Mouse (Mus musculus) layer of hippocampus, adult 9-11 months (tissue): ENCODE measurements around the gene Slc9a3r1.

Experiments
- DNase-seq: peaks from one replicate; pipeline ENCODE4 v3.0.0; 2022

Gene Slc9a3r1

DNA sequence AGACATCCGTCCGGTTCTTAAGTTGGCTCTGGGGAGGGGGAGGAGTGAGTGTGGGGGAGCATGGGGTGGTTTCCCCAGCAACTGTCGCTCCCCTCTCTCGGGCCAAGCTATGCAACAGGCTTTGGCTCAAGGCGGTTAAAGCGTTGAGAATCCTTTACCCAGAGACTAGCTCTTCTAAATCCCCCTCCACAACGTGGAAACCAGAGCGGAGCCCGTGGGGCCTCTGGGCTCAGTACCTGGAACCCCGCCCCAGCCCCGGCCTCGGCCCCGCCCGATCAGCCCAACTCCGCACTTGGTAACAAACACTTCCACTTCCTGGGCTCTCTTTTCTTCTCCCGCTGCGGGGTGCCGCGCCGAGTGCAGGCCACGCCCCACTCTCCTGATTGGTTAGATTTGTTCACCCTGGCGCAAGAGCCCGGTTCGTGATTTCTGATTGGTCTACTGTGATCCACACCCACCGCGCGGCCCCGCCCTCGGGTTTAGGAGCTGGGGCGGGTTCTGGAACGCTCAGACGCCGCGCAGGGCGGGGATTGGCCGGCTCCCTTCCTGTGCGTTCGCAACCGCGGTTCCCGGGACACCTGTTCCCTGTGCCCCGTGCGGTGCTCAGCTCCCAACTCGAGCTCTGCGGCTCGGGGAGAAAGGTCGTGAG is at the start of gene Slc9a3r1:
Gene Slc9a3r1, plus strand, starts transcription at position 510 of the 649 bp plus-strand sequence.
- DNase-seq: peak; percentile 96

DNA sequence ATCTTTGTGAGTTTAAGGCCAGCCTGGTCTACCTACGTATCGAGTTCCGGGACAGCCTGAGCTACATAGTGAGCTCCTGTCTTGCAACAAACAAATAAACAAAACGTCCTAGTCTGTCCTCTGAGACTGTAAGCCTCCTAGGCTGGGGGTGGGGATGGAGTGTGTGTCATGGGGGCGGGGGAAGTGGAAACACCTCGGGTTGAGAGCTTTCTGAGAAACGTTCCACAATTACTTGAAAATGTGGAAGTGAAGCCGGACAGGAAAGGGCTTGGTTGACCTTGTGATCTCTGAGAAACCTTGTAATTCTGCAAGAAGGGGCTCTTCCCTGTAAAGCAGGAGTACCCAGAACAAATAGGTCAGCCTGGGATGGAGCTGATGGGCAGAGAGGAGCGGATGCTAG is 43.7 kb upstream of the Slc9a3r1 start:
- DNase-seq: no peak

DNA sequence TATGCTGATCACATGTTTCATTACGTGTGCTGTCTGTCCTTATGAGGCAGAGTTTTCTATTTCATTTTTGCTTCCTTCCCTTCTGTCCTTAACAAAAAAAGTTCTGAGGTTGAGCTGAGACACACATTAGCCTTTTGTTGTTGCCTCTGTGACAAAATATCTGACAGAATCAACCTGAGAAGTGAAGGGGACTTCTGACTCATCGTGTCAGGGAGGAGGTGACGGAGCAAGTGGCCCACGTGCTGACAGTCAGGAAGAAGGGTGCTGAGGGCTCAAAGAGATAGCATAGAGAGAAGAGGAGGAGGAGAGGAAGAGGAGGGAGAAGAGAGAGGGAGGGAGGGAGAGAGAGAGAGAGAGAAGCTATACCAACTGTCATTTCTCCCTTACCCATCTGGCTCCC is 34.7 kb upstream of the Slc9a3r1 start:
- no peak for DNase-seq

DNA sequence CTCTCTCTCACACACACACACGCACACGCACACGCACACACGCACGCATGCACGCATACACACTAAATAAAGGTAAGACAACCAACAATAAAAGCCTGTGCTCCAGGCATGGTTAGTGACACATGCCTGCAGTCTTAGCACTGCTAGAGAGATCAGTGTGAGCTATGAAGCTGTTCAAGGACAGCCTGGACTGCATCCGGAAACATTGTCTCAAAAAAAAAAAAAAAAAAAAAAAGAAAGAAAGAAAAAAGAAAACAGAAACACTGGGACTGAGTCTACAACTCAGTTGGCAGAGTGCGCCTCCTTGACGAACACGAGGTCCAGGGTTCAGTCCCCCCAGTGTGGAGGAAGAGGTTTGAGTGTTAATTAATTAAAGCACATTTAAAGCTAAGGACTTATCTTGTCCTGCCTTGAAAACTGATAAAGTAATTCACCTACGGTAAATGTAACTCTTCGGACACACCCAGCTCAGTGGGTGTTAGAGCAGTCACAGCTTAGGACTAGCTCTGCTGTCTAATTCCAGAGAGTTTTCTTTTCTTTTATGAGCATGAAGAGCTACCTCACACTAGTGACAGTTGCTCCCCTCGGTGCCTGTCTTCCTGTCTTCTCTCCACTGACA is 33.5 kb upstream of the Slc9a3r1 start:
- no peak for DNase-seq

DNA sequence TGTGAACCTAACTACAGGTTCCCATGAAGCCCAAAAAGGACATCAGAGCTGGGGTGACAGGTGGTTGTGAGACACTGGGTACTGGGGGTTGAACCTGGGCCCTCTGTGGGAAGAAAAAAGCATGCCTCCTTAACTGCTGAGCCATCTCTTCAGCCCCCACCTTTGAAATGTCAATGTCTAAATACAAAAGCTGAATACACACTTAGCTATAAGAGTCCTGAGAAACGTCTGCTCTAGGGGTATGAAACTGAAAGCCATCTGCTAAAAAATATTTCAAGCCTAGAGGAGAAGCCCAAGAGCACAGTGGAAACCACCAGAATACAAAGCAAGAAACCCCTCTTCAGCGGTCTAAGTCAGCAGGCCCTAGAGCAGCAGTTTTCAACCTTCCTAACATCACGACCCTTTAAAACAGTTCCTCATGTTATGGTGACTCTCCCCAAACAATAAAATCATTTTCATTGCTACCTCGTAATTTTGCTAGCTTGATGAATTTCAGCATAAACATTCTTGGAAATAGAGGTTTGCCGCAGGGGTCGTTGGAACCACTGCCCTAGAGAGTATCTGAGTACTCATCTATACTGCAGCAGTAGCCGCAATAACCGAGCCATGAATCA is 31.3 kb upstream of the Slc9a3r1 start:
- no peak for DNase-seq

DNA sequence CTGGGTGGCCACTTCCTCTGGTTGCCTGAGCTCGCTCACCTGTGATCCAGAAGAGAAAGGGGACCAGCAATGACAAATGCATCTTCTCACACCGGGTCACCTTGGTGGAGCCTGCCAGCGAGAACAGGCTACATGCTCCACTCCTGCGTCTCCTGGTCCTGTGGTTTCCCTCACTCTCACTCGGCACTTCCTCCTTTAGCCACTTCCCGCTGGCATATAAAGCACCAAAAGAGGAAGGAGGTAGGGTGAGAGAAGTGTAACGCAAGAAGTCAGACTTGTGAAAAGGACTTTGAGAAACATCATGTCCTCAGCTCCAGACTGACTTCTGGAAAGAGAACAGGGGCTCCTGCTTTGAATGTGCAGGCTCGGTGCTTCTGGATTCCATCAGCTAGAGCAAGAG is 29.3 kb upstream of the Slc9a3r1 start, which contains the start of gene Cd300lf:
Gene Cd300lf, minus strand, starts transcription at position 193 of the 400 bp plus-strand sequence.
- DNase-seq: peak; percentile 71

DNA sequence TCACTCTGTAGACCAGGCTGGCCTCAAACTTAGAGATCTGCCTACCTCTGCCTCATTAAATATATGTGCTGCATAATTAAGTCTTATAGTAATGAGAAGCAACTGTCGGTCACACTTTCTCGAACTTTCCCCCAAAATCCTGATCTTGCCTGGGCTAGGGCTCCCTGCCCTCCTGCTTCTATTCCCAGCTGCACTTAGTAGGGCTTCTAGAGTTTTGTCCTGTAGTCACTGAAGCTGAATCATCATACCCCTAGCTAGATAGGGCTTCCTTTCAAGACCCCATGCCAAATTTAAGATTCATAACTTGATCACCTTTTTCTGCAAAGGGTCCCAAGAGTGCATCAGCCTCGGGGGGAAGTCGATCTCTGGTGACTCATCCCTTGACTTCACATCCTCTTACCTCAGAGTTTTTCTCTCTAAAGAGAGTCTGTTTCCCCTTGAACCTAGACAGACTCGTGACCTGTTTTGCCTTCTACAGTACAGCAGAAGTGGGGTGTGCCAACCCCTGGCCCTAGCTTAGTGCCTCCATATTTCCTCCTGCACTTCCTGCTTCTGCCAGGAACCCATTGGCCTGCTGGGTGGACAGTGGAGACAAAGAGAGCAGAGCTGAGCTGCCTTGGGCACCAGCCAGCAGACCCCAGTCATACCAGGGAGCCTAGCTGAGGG is 24.4 kb upstream of the Slc9a3r1 start:
- DNase-seq: peak; percentile 45

DNA sequence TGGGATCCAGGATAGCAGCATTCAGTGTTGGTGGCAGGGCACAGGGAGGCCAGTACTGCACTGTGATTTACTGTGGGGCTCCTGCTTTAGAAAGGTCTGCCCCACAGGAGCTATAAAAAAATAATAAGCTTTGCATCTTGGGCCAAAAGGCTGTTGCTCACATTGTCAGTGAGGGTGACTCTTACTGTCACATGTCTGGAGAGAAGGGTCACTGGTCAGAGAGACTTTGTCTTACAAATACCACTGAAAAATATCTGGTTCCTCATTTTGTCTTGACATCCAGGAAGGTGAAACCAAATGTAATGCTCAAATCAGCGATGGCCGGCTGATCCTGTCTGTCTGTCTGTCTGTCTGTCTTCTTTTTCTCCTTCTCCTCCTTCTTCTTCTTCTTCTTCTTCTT is 21.2 kb upstream of the Slc9a3r1 start:
- DNase-seq: no peak

DNA sequence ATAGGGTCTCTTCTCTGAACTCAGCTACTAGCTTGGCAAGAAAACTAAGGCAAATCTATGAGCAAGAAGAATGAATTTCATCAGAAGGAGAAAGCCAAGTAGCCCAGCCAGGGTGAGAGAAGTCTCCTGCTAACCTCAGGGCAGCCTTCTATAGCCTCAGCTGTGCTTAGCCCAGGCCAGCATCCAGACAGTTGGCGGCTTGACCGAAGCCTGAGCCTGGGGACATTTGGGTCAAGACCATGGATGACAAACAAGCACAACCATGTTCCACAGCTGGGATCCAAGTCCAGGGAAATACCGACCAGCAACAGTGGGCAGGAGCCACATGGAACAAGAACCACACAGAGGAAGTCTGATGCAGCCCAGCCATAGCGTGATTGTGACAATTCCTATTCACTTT is 15.3 kb upstream of the Slc9a3r1 start:
- DNase-seq: no peak

DNA sequence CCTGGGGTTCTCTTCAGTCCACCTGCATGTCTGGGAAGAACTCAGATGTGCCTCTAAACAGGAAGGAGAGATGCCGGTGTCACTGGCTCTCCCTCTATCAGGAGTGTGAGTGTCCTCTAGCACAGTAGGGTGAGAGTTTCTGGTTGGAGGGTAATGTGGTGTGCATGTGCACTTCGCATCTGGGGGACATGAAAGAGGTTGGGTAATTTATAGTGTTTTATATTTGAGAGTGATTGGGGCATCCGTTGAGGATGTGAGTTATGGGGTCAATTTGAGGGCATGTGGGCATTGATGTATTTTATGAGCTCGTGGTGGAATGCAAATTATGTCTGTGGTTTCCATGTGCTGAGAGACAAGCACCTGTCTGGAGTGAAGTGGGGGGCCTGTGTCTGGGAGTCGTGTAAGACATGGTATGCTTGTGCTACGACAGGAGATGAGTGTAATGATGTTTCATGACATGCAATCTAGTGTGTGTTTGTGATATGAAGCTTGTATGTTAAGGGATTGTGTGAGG is 12.3 kb upstream of the Slc9a3r1 start:
- no peak for DNase-seq

DNA sequence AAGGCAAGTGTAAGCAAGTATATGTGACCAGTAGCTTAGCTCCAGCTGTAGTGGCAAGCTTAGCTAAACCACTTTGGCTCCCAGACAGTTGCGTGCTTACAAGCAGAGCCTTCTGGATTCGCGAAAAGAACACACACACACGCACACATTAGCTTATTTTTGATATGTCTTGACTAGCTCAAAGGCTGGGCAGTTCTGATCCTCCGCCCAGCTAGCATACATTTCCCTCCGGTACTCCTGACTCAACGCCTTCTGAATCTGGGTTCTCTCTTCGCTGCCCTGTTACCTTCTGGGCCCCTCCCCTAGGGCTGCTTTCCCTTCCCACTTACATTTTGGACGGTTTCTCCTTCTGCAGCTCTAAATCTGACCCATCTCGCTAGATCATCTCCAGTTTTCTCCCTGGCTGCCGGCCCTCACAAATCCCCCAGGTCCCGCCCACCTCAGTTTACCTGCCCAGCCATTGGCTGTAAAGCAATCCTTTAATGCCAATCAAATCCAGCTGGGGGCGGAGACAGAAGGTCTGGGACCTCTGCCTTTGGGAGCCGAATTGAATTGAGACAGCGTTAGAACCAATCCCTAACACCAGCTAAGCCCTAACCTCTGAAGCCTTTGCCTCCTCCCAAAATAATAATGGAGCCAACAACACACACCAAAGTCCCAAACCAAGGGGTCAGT is 11.2 kb upstream of the Slc9a3r1 start:
- DNase-seq: no peak

DNA sequence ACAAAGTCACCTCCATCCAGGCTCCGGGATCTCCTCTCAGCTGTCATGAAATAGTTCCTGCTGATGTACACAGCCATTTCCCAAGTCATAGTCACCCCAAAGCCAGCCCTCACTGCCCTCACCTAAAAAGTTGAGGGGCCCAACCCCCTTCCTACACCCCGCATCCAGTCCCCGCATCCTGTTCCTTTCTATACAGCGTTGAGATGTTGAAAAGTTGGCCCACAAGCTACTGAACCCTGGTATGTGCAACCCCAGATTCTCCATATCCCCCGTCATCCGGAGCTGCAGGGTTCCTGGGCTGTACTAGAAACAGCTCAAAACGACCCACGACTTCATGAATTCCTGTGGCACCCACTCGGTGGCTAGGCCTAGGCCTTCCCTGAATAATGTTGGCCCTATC is 10.1 kb upstream of the Slc9a3r1 start:
- DNase-seq: no peak

DNA sequence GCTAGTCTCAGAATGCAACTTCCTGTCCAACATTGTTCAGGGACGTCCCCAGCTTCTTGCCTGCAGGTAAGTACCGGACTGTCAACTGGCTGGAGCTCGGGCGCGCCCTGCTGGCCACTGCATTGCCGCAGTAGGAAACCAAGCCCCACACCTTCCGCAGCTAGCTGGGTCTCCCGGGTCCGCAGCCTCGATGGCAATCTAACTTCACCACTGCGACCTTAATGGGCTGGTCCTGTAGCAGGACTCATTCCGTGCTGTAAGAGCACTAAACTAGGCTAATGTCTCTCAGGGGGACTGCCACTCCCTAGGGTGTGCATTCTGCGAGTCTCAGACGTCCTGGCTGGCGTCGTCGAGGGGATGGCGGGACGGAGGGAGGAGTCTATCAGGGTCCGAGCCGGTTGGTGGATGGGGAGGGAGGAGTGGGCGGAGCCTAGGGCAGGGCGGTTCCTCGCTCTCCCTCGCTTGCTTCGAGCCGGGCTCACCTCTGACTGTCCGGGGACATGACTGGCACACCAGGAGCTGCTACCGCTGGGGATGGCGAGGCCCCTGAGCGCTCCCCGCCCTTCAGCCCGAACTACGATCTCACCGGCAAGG is 9.3 kb upstream of the Slc9a3r1 start:
- peak; percentile 56 for DNase-seq

DNA sequence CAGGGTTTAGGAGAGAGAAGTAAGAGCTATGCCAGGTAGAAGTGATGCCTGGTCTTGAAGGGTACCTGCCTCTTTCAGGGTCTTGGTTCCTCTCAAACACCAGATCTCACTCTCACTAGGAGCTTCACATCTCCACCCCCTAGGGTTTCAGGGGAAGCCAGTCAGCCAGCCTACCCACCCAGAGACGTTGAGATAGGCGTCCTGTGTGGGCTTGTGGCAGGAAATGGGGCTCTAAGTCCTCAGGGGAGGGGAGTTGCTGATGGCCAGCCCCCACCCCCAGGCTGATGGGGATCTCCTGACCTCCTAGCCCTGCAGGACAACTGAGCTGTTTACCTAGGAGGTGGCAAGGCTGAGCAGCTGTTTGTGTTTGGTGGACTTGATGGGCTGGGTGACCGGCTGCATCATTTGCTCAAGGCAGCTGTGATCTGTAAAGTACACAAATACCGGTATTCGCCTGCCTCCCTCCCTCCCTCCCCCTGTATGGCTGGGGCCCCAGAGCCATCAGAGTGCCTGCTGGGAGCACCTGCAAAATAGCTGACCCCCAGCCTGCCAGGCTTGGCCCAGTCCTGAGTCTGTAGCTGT is 8.0 kb upstream of the Slc9a3r1 start:
- no peak for DNase-seq

DNA sequence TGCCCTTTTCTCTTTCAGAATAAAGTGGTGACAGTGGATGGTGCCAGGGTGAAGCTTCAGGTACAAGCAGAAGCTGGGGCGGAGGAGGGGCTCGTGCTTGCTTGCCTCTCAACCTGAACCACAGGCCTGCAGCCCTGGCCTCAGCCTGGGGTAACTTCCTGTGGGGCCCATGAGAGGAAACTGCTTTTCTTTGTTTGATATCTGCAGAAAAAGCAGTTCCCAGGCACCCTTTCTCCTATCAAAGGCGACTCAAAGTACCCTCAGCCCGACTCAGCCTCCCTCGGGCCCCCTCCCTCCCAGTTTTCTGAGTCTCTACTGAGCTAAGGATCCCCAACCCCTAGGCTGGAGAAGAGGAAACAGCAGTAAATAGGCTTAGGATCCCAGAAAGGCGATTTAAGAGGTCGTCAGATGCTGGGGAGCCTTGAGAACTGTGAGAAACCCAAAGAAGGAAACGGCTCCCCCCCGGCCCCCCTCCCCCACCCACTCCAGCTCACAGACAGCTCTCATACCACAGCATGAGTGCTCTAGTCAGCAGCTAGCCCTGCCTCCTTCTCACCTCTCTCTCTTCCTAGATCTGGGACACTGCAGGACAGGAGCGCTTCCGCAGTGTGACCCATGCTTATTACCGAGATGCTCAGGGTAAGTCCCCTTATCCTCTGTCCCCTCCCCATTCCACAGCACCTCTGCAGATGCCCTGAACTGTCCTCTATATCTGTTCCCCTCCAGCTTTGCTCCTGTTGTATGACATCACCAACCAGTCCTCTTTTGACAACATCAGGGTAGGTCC is 5.0 kb upstream of the Slc9a3r1 start:
- DNase-seq: no peak

DNA sequence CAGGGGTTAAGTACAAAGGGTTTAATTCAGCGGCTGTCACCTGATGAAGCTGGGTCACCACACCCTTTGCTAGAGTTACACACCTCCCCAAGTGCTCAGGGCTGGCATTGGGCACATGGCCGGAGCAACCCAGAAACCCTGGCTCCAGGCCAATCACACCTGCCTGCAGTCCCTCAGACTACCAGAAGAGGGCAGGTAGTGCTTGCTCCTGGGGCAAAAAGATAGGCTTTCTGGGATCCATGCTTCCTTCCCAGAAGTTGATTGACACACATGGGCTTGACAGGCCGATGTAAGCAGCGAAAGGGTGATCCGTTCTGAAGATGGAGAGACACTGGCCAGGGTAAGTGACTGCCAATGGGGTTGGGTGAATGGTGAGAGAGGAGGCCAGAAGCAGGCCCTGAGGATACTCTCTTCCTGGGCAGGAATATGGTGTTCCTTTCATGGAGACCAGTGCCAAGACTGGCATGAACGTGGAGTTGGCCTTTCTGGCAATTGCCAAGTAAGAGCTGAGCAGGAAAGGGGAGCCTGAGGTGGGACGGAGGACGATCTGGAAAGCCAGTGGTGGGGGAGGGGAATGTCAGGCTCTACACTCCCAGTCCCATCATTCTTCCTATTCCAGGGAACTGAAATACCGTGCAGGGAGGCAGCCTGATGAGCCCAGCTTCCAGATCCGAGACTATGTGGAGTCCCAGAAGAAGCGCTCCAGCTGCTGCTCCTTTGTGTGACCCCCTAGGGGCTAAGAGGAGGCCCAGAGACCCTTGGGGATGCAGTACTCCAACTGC is 2.9 kb upstream of the Slc9a3r1 start:
- DNase-seq: peak; percentile 51

DNA sequence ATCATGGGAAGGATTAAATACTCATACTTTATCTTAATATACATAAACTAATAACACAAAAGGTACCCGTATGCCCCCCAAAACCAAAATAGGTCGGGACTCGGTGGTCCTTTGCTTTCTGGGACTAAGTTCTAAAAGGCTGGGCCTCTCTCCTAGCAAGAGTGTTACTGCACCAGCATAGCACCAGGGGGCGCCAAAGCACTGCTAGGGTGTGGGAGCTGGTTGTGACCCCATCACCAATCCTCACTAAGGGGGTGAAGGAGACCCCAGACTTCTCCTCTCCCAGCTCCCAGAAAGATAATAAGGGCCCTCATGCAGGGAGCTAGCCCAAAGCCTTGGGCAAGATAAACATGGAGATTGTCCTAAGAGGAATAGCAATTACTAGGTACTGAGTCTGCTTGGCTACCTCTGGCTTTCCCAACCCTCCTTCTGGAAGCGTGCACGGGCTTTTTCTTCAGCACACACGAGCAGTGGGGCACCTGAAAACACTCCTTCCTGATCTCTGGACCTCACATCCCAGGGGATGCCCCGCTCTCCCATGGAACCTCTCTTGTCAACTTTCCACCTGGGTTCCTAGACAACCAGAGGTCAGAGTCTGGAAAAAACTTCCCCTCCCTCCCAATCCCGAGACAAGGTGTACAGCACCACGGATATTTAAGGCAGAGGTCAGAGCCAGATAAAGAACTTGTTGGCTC is 2.1 kb upstream of the Slc9a3r1 start:
- DNase-seq: no peak

DNA sequence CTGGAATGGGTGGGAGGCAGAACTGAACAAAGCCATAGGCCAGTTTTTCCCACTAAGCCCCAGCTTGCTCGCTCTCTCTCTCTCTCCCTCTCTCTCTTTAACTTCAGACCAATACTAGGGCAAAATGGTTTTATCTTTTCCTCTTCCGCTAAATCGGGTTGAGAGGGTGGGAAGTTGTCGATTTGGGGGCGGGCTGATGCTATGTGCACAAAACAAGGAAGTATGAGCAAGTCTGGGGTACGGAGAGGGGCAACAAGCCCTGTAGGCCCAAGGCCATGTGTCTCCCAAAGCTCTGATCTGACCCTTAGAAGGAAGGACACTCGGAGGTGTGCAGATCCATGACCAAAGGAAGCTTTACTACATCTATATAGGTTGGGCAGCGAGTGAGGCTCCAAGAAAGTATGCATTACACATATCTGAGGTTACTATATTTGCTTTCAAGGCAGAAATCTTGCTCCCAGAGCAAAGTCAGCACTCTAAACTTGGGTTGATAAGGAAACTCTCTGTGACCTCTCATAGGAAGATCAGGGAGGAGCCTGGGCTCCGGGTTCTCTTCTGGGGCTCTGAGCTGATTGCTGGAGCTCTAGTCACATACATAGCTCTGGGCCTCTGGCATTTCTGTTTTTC is 1.4 kb upstream of the Slc9a3r1 start:
- DNase-seq: no peak

DNA sequence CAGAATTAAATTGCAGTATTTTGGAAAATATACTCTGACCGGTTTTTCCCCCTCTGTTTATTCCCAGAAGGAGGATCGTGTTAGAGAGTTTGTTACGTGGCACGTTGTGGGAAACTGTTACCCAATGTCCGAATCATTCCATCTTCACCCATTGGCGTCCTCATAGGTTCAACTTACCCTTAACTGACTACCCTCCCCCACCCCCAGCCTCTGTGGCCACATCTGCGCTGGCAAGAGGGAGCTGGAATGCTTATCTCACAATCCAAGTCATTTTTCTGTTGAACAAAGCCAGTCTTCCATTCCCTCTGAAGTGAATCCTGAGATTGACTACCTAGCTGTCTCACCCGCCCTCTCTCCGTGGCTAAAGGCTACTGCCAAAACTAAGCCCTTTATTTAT is 938 bp upstream of the Slc9a3r1 start:
- no peak for DNase-seq
